Mouse (Mus musculus): ENCODE data around the gene Vps53. TPM values are rescaled to one million over a fixed set of nuclear protein-coding genes. Genes with fewer than 3 reads are reported as not detected.

The Vps53 gene
- total and polyA plus RNA-seq, 3 experiments, result 16.4 to 25.1 (median 24.3) TPM

DNA sequence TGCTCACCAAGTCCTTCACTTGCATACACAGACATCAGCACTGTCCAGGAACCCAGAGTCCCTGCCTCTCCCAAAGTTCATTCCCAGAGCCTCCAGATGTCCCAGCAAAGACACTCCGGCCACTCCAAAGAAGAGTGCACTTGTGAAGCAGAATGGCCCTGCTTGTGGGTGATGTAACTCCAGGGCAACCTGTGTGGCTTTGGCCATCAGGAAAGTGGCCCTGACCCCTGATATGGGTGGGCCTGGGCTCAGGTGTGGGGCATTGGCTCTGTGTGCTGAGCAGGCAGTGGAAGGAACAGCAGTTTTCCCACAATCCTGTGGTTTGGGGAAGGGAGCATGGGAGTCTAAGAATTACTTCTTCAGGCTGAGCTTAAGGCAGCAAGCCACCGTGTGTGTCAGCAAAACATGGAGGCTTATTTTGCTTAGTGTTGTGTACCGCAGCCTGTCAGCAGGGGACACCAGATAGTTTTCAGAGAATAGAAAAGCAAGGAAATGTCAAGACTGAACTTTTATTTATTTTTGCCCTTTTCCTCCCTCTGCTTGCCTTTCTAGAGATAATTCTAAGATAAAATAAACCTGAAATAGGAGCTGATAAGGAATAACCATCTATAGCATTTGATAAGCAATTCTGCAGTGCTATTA is 178.1 kb downstream of the Vps53 start:
- Histone ChIP-seq H3K79me2 (replicated peaks; ENCODE audit: control insufficient read depth, insufficient read depth, low read length) (no peaks in the 10 kb centered on the region), H3K27ac (no peak overlapping the region), H3K27me3 (ENCODE audit: control insufficient read depth, insufficient read depth, low read length) (no peaks in the 10 kb centered on the region), H3K4me3 (no peak overlapping the region), H3K4me1 (ENCODE audit: control insufficient read depth, insufficient read depth, low read length) (peaks cover 1% of the 10 kb centered on the region), H3K9ac (ENCODE audit: low read depth, low read length) (no peak overlapping the region), H3K36me3 (ENCODE audit: control insufficient read depth, insufficient read depth, low read length) (no peaks in the 10 kb centered on the region)
- intact Hi-C loops (cut with DNase I), result no loop called here
- WGBS, result 40% methylated on average over 3 of the region's 3 CpGs
- no peak for DNase-seq
- TF ChIP-seq CTCF (IDR thresholded peaks at IDR 0.05) (peak; percentile 65), POLR2A (IDR thresholded peaks at IDR 0.05; ENCODE audit: insufficient read depth, low read depth, low read length) (no peak)

DNA sequence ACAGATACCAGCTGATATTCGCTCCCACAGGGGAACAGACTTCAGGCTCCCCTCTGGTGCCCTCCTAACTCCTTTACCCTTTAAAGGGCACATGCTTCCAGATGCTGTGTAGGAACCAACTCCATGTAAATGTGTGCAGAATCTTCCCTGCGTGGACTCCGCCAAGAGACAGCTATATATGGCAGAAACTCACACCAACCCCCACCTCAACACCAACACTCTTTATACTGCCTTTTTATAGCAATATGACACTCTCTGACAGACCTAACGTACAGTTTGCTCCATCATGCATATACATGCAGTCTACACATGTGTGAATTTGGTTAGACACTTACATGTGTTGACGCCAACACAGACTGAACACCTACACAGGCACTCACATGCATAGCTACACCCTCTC is 178.7 kb downstream of the Vps53 start:
- Histone ChIP-seq H3K27me3 (ENCODE audit: control insufficient read depth, insufficient read depth, low read length) (no peaks in the 10 kb centered on the region), H3K9ac (ENCODE audit: low read depth, low read length) (no peak overlapping the region), H3K4me3 (no peak overlapping the region), H3K27ac (no peak overlapping the region), H3K36me3 (ENCODE audit: control insufficient read depth, insufficient read depth, low read length) (no peaks in the 10 kb centered on the region), H3K4me1 (ENCODE audit: control insufficient read depth, insufficient read depth, low read length) (peaks cover 1% of the 10 kb centered on the region), H3K79me2 (replicated peaks; ENCODE audit: control insufficient read depth, insufficient read depth, low read length) (no peaks in the 10 kb centered on the region)
- WGBS, result 86% methylated on average over 5 of the region's 5 CpGs
- DNase-seq, result no peak
- TF ChIP-seq POLR2A (IDR thresholded peaks at IDR 0.05; ENCODE audit: insufficient read depth, low read depth, low read length) (no peak), CTCF (IDR thresholded peaks at IDR 0.05) (no peak), EP300 (IDR thresholded peaks at IDR 0.05; ENCODE audit: insufficient read depth, low read depth, low read length) (no peak)
- intact Hi-C loops (cut with DNase I), result no loop called here

DNA sequence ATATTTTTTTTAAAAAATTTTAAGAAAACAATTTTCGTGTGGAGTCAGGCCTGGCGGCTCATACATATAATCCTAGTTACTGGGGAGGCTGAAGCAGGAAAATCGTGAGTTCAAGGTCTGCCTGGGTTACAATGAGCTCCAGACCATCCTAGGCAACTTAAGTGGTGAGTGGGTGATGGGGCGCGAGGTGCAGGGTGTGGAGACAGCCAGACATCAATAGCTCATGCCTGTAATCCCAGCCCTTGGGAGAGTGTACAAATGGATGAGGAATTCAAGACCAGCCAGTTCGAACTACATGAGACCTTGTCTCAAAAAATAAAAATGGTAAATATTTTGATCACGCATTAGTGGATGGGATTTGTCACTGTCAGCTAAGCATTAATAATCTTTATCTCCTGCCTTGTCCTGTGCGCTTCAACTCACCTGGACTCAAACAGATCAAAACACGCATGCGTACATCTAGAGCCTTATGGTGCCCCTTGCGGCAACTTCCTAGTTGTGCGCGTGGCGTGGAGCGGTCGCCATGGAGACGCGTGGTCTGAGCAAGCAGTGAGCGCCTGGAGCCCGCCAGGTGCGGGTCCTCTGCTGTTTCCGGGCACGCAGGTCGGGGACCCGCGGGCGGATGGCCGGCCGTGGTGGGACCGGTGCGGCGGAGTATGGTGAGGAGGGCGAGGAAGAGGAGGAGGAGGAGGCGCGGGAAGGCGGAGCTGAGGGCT is 179.8 kb downstream of the Vps53 start, which contains the start of gene 1700016K19Rik:
Gene 1700016K19Rik, plus strand, starts transcription at position 473 of the 716 bp plus-strand sequence.
- Histone ChIP-seq H3K79me2 (replicated peaks; ENCODE audit: control insufficient read depth, insufficient read depth, low read length) (no peaks in the 10 kb centered on the region), H3K27ac (no peak within 1 kb of the TSS), H3K4me3 (peak within 1 kb of the TSS; percentile 52), H3K9ac (ENCODE audit: low read depth, low read length) (0 out of 2 replicates have a peak within 1 kb of the TSS, but pooled peaks have one; percentile 3), H3K27me3 (ENCODE audit: control insufficient read depth, insufficient read depth, low read length) (no peaks in the 10 kb centered on the region), H3K36me3 (ENCODE audit: control insufficient read depth, insufficient read depth, low read length) (no peaks in the 10 kb centered on the region), H3K4me1 (ENCODE audit: control insufficient read depth, insufficient read depth, low read length) (peaks cover 1% of the 10 kb centered on the region)
- 13% methylated on average over 34 of the region's 36 CpGs for WGBS
- no peak for TF ChIP-seq POLR2A (IDR thresholded peaks at IDR 0.05; ENCODE audit: insufficient read depth, low read depth, low read length)
- peak; percentile 74 for TF ChIP-seq CTCF (IDR thresholded peaks at IDR 0.05)
- intact Hi-C loops (cut with DNase I), result no loop called here
- DNase-seq, result peak; percentile 76 to 80

Other genes with a start within 250 kb of the Vps53 start
- gene Rph3al, start 241.2 kb downstream of the Vps53 start, total RNA-seq (2021), result 10 to 100 TPM; 11.1 to 11.7 TPM
- 5.9 and 6.6 TPM in 2 replicates for gene Rph3al, start 241.2 kb downstream of the Vps53 start, polyA plus RNA-seq (2012; rRNA removed)
- not detected for gene 1700016K19Rik, start 179.7 kb downstream of the Vps53 start, total RNA-seq (2021)
- gene 1700016K19Rik, start 179.7 kb downstream of the Vps53 start, polyA plus RNA-seq (2012; rRNA removed), result 1.3 TPM in 1 of 2 replicates, not detected in the other
- 10 to 100 TPM; 30.7 to 36.7 TPM for gene Rflnb, start 151.9 kb downstream of the Vps53 start, total RNA-seq (2021)
- 18.5 and 34.4 TPM in 2 replicates for gene Rflnb, start 151.9 kb downstream of the Vps53 start, polyA plus RNA-seq (2012; rRNA removed)
- 1 to 10 TPM; 2.0 to 3.0 TPM for gene Fam57a, start within 50 bp of the Vps53 start, total RNA-seq (2021)
- 4.2 and 5.4 TPM in 2 replicates for gene Fam57a, start within 50 bp of the Vps53 start, polyA plus RNA-seq (2012; rRNA removed)
- under 1 TPM in 1 of 2 experiments, not detected in 1; 0.43 TPM for gene Dbil5, start 38.0 kb upstream of the Vps53 start, total RNA-seq (2021)
- gene Dbil5, start 38.0 kb upstream of the Vps53 start, polyA plus RNA-seq (2012; rRNA removed), result 0.73 and 1.2 TPM in 2 replicates
- gene Gemin4, start 38.0 kb upstream of the Vps53 start, total RNA-seq (2021), result 1 to 10 TPM; 3.9 to 4.5 TPM
- 2.3 and 3.8 TPM in 2 replicates for gene Gemin4, start 38.0 kb upstream of the Vps53 start, polyA plus RNA-seq (2012; rRNA removed)
- 10 to 100 TPM; 21.8 to 23.4 TPM for gene Mrm3, start 64.1 kb upstream of the Vps53 start, total RNA-seq (2021)
- gene Mrm3, start 64.1 kb upstream of the Vps53 start, polyA plus RNA-seq (2012; rRNA removed), result 11.9 and 18.7 TPM in 2 replicates
- 10 to 100 TPM; 34.2 to 41.5 TPM for gene Glod4, start 64.1 kb upstream of the Vps53 start, total RNA-seq (2021)
- gene Glod4, start 64.1 kb upstream of the Vps53 start, polyA plus RNA-seq (2012; rRNA removed), result 12.0 and 26.7 TPM in 2 replicates
- 10 to 100 TPM; 14.6 to 19.1 TPM for gene Nxn, start 219.5 kb upstream of the Vps53 start, total RNA-seq (2021)
- gene Nxn, start 219.5 kb upstream of the Vps53 start, polyA plus RNA-seq (2012; rRNA removed), result 10.0 and 14.0 TPM in 2 replicates
- gene Timm22, start 227.3 kb upstream of the Vps53 start, total RNA-seq (2021), result 10 to 100 TPM; 35.3 to 40.4 TPM
- gene Timm22, start 227.3 kb upstream of the Vps53 start, polyA plus RNA-seq (2012; rRNA removed), result 10.4 and 21.0 TPM in 2 replicates

Data from heart, adult 2 months (tissue).